Mouse (Mus musculus) hindbrain, postnatal 0 days (tissue): ENCODE results near the gene Rnf186. TPM values are rescaled to one million over a fixed set of nuclear protein-coding genes. Genes with fewer than 3 reads are reported as not detected.

ENCODE experiments used
- ATAC-seq: fragments of 200-750 bp; cut with Nextera tagmentation; 2 replicates; pipeline ENCODE4 v1.8.0; 2017; ENCODE audit warnings: mild to moderate bottlenecking, moderate TSS enrichment, moderate library complexity
- DNase-seq: peaks from one replicate; pipeline ENCODE4 v3.0.0-alpha.2; 2015; ENCODE audit warnings: low spot score
- H3K27ac ChIP-seq: fragments of 300-500 bp; sonication (generic); 2 replicates; pipeline ENCODE4 v1.5.1; 2014; ENCODE audit warnings: mild to moderate bottlenecking
- H3K27me3 ChIP-seq: fragments of 300-500 bp; sonication (generic); 2 replicates; pipeline ENCODE4 v1.6.1; 2014; ENCODE audit warnings: low read length, mixed read lengths; ENCODE audit not compliant: insufficient read depth
- H3K36me3 ChIP-seq: fragments of 300-500 bp; sonication (generic); 2 replicates; pipeline ENCODE4 v1.6.1; 2014; ENCODE audit warnings: low read length, mixed read lengths; ENCODE audit not compliant: insufficient read depth
- H3K4me1 ChIP-seq: fragments of 300-500 bp; sonication (generic); 2 replicates; pipeline ENCODE4 v1.6.1; 2014; ENCODE audit warnings: antibody characterized with exemption, low read length, mixed read lengths; ENCODE audit not compliant: insufficient read depth
- H3K4me2 ChIP-seq: fragments of 300-500 bp; sonication (generic); 2 replicates; pipeline ENCODE4 v1.6.1; 2014; ENCODE audit warnings: low read depth, mild to moderate bottlenecking, low read length, moderate library complexity, mixed read lengths
- H3K4me3 ChIP-seq: fragments of 300-500 bp; sonication (generic); 2 replicates; pipeline ENCODE4 v1.5.1; 2014; ENCODE audit warnings: low read length
- H3K9ac ChIP-seq: fragments of 300-500 bp; sonication (generic); replicated peaks from 2 replicates; pipeline ENCODE4 v1.6.1; 2014; ENCODE audit warnings: mild to moderate bottlenecking, low read length, moderate library complexity, mixed read lengths
- H3K9me3 ChIP-seq: fragments of 300-500 bp; sonication (generic); 2 replicates; pipeline ENCODE4 v1.6.1; 2016; ENCODE audit warnings: low read length, mixed read lengths
- CTCF ChIP-seq: IDR thresholded peaks from 2 replicates; pipeline ENCODE4 v1.5.1; 2016; ENCODE audit warnings: antibody characterized with exemption, control low read depth, low read depth
- whole genome bisulfite sequencing: fragments of 180-500 bp; shearing (Covaris S2); extraction: QIAGEN DNeasy Blood & Tissue Kit; methylation state at CpG from one replicate; pipeline ENCODE4 v1.1.7; 2014; 5-methylcytosine and 5-hydroxymethylcytosine counted together
- polyA plus RNA-seq: library from polyadenylated mRNA; unstranded; fragments of >200 nt; fragmentation: Nextera tagmentation; extraction: Ambion mirVana; gene quantifications from 2 replicates; pipeline ENCODE4 v1.2.1, GENCODE M21; 2015
- total RNA-seq: library from RNA; depleted of rRNA; stranded (reverse); fragments of >200 nt; gene quantifications from 2 replicates; pipeline ENCODE4 v1.2.3, GENCODE M21; 2014

Gene Rnf186
- total and polyA plus RNA-seq, 2 experiments from 2014 or later, result not detected

GRCm38 (mm10) chr4:138994389-138994788, 27.5 kb downstream of the Rnf186 start:
- H3K27ac ChIP-seq, result no peak overlapping the region
- H3K4me1 ChIP-seq, result no peaks in the 10 kb centered on the region
- DNase-seq, result no peak
- H3K36me3 ChIP-seq, result no peaks in the 10 kb centered on the region
- H3K4me2 ChIP-seq, result no peak overlapping the region
- no peaks in the 10 kb centered on the region for H3K27me3 ChIP-seq
- H3K9ac ChIP-seq, result no peak overlapping the region
- H3K9me3 ChIP-seq, result no peaks in the 10 kb centered on the region
- ATAC-seq, result no peak
- H3K4me3 ChIP-seq, result no peak overlapping the region
- 70% methylated on average over 3 of the region's 3 CpGs for WGBS
- TF ChIP-seq CTCF, result no peak

GRCm38 (mm10) chr4:138996410-138996809, 29.5 kb downstream of the Rnf186 start:
- Histone ChIP-seq H3K4me1 (no peaks in the 10 kb centered on the region), H3K27ac (no peak overlapping the region), H3K9me3 (no peaks in the 10 kb centered on the region), H3K4me3 (no peak overlapping the region), H3K9ac (no peak overlapping the region), H3K4me2 (no peak overlapping the region), H3K27me3 (no peaks in the 10 kb centered on the region), H3K36me3 (no peaks in the 10 kb centered on the region)
- WGBS, result 82% methylated on average over 5 of the region's 5 CpGs
- ATAC-seq (no peak), DNase-seq (no peak)
- TF ChIP-seq CTCF, result peak; percentile 59

GRCm38 (mm10) chr4:138997121-138997520, 30.2 kb downstream of the Rnf186 start:
- Histone ChIP-seq H3K27ac (no peak overlapping the region), H3K9me3 (no peaks in the 10 kb centered on the region), H3K9ac (no peak overlapping the region), H3K4me2 (no peak overlapping the region), H3K36me3 (no peaks in the 10 kb centered on the region), H3K4me3 (no peak overlapping the region), H3K27me3 (no peaks in the 10 kb centered on the region), H3K4me1 (no peaks in the 10 kb centered on the region)
- DNase-seq (no peak), ATAC-seq (no peak)
- 90% methylated on average over 4 of the region's 4 CpGs for WGBS
- peak; percentile 51 for TF ChIP-seq CTCF

GRCm38 (mm10) chr4:138998611-138999010, 31.7 kb downstream of the Rnf186 start:
- 93% methylated on average over 11 of the region's 11 CpGs for WGBS

GRCm38 (mm10) chr4:139001026-139001425, 34.1 kb downstream of the Rnf186 start:
- ATAC-seq (no peak), DNase-seq (no peak)
- Histone ChIP-seq H3K27me3 (no peaks in the 10 kb centered on the region), H3K27ac (no peak overlapping the region), H3K4me1 (no peaks in the 10 kb centered on the region), H3K4me3 (no peak overlapping the region), H3K36me3 (no peaks in the 10 kb centered on the region), H3K4me2 (no peak overlapping the region), H3K9ac (no peak overlapping the region), H3K9me3 (no peaks in the 10 kb centered on the region)
- WGBS, result 56% methylated on average over 2 of the region's 2 CpGs
- TF ChIP-seq CTCF, result no peak

More at GRCm38 (mm10) chr4:138998611-138999010, 31.7 kb downstream of the Rnf186 start:
- H3K9ac ChIP-seq, result no peak overlapping the region
- no peak overlapping the region for H3K4me2 ChIP-seq
- no peaks in the 10 kb centered on the region for H3K27me3 ChIP-seq
- H3K27ac ChIP-seq, result no peak overlapping the region
- ATAC-seq (no peak), DNase-seq (no peak)
- TF ChIP-seq CTCF, result no peak
- H3K4me1 ChIP-seq, result no peaks in the 10 kb centered on the region
- no peaks in the 10 kb centered on the region for H3K36me3 ChIP-seq
- H3K4me3 ChIP-seq, result no peak overlapping the region
- no peaks in the 10 kb centered on the region for H3K9me3 ChIP-seq

DNA sequence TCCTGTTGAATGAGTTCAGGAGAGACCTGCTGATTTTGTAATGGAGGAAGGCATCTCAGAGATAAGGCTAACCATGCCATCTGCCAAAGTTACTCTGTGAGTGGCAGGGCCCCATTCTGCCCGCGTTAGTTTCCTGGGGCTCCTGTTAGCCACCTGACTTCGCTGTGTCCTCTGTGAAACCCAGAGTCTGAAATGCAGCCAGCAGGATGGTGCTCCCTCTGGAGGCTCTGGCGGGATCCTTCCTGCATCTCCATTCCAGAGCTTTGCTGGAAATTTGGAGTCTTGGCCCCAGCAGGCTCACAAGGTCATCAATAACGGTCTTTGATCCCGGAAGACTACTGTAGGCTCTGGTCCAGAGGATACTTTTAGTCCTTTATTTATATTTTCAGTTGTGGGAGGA, 34.5 kb downstream of the Rnf186 start:
- Histone ChIP-seq H3K36me3 (no peaks in the 10 kb centered on the region), H3K27me3 (no peaks in the 10 kb centered on the region), H3K4me1 (no peaks in the 10 kb centered on the region), H3K9me3 (no peaks in the 10 kb centered on the region), H3K9ac (no peak overlapping the region), H3K4me3 (no peak overlapping the region), H3K27ac (no peak overlapping the region), H3K4me2 (no peak overlapping the region)
- no peak for ATAC-seq
- DNase-seq, result peak; percentile 51
- peak; percentile 57 for TF ChIP-seq CTCF
- 15% methylated on average over 6 of the region's 6 CpGs for WGBS

GRCm38 (mm10) chr4:139004067-139004466, 37.2 kb downstream of the Rnf186 start:
- H3K27me3 ChIP-seq, result no peaks in the 10 kb centered on the region
- H3K4me1 ChIP-seq, result no peaks in the 10 kb centered on the region
- DNase-seq, result no peak
- no peaks in the 10 kb centered on the region for H3K36me3 ChIP-seq
- no peak overlapping the region for H3K9ac ChIP-seq
- H3K9me3 ChIP-seq, result no peaks in the 10 kb centered on the region
- TF ChIP-seq CTCF, result no peak
- ATAC-seq, result no peak
- H3K4me3 ChIP-seq, result no peak overlapping the region
- H3K27ac ChIP-seq, result no peak overlapping the region
- no peak overlapping the region for H3K4me2 ChIP-seq
- 72% methylated on average over 8 of the region's 8 CpGs for WGBS
